Mouse (Mus musculus) layer of hippocampus, postnatal 25 days (tissue): ENCODE measurements around the gene Stx8. TPM values are rescaled to one million over a fixed set of nuclear protein-coding genes. Genes with fewer than 3 reads are reported as not detected.

Experiments
- DNase-seq, 2 experiments: peaks; one replicate each; pipeline ENCODE4 v3.0.0; 2022; ENCODE audit warnings: mixed read lengths in 2 of 2, low spot score in 1 of 2; ENCODE audit errors: extremely low spot score in 1 of 2
- total RNA-seq, 2 experiments: library from RNA; stranded (reverse); gene quantifications; 2 replicates each; pipeline ENCODE4 v1.2.3; 2021

The Stx8 gene
- total RNA-seq, 2 experiments from 2014 or later, result 34.4 to 36.5 TPM

GRCm38 (mm10) chr11:68190849-68191248 is 224.9 kb downstream of the Stx8 start:
- DNase-seq, result no peak

GRCm38 (mm10) chr11:68195168-68195567 is 229.2 kb downstream of the Stx8 start:
- no peak for DNase-seq

GRCm38 (mm10) chr11:68195693-68196176 is 229.7 kb downstream of the Stx8 start:
- no peak for DNase-seq

GRCm38 (mm10) chr11:68196566-68196965 is 230.6 kb downstream of the Stx8 start:
- DNase-seq, result no peak

DNA sequence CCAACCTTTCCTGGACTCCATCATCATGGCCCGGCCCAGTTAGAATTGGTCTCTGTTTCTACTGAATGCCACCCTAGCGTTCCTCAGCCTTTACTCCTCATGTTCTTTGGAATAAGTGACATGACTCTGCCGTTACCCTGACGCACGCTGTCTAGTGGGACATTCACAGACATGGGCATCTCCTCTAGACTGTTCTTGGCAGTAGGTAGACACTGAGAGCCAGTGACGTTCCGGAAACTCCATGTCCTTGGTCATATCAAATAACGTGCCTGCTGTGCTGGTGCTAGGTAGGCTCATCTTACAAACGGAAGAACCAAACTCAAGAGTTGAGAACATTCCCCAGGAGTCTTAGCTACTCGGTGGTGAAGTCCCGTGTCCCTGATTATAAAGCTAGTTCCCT is 231.5 kb downstream of the Stx8 start:
- no peak for DNase-seq

DNA sequence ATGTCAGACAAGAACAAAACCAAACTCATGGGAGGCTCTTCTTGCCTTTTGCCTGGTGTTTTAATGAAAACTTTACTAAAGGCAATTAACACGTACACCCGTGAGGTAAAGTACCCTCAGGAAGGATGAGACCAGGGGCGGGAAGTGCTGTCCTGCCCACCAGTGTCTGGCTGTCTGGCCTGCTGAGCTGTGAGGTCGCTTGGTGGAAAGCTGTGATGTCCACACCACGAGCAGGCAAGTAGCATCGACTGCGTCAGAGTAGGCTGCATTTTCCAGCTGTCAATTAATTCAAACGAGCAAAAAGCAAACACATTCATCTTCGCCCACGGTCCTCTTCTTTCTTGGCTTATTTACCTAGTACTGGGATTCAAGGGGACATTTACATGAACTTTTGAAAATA is 232.7 kb downstream of the Stx8 start:
- DNase-seq, result no peak

GRCm38 (mm10) chr11:68199103-68199502 is 233.1 kb downstream of the Stx8 start:
- no peak for DNase-seq

- DNase-seq, result no peak
Measured at GRCm38 (mm10) chr11:68199801-68200423, 233.9 kb downstream of the Stx8 start.

DNA sequence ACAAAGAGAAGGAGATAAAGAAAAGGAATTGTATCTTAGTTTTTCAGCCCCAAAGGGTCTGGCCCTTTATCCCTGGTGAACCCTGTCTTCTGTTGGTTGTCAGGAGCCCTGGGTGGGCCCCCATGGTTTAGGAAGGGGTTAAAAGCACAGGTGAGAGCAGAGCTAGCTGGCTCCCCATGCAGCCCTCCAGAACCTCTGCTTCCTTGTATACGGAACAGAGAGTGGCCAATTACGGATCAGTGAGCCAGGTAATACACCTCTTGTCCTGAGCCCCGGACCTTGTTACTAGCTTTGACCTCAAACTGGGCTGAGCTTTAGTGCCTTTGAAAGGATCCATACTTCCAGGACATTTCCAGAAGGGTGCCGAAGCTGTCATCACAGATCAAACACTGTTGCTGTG is 234.5 kb downstream of the Stx8 start:
- DNase-seq, result no peak

GRCm38 (mm10) chr11:68201063-68201462 is 235.1 kb downstream of the Stx8 start:
- no peak for DNase-seq

DNA sequence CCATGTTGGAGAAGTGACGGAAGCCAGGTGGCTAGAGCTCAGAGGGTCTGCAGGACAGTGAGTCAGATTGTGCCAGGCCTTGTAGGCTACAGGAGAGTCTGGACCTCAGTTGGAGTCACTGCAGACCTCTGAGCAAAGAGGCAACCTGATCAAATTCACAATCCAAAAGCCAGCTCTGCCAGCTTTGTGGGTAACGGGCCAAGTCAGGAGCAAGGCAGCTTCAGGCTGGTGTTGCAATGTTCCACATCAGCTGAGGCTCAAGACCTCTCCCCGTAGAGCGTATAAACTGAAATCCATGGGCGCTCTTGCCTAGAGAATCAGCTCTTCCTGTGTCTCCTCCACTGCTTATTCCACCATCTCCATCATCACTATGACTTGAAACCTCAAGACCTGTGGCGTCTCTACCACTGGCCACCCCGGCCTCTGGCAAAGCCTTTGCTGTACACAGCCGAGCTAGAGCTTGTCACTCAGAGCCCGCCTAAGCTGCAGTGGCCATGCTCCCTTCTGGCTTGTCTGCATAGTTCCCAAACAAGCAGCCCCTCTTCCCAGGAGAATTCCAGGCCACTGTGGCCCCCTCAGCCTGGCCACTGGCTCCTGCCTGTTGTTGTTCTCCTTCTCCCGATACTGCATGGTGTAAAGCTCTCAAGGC is 235.9 kb downstream of the Stx8 start:
- no peak for DNase-seq

- no peak for DNase-seq
Measured at GRCm38 (mm10) chr11:68202561-68202960, 236.6 kb downstream of the Stx8 start.

DNA sequence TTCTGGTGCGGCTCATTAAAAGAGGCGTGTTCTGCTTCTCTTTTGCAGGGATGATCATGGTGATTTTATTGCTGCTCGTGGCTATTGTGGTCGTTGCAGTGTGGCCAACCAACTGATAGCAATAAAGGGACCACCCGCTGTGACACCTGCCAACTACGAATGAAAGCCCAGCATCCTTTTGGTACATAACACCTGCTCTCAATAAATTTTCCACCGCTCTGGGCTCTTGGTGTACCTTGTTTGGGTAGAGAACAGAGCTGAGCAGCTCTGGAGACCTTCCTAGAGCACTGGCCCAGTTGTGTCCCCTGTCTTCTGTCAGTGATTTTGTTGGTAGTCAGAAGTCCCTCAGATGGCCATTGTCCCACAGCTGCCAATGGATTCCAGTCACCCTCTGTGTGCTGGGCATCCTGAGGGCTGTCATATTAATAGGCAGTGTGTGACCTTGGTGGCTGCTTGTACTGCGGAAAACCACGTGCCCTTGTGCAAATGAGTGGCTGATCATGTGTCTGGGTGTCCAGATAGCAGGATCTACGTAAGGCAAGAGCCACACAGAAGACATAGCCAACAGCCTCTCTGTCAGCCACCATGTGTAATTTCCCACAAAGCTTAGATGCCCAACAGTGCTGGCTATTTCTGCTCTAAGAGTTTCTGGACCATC is 237.8 kb downstream of the Stx8 start:
- DNase-seq, result no peak

GRCm38 (mm10) chr11:68204407-68204806 is 238.4 kb downstream of the Stx8 start:
- DNase-seq, result no peak

DNA sequence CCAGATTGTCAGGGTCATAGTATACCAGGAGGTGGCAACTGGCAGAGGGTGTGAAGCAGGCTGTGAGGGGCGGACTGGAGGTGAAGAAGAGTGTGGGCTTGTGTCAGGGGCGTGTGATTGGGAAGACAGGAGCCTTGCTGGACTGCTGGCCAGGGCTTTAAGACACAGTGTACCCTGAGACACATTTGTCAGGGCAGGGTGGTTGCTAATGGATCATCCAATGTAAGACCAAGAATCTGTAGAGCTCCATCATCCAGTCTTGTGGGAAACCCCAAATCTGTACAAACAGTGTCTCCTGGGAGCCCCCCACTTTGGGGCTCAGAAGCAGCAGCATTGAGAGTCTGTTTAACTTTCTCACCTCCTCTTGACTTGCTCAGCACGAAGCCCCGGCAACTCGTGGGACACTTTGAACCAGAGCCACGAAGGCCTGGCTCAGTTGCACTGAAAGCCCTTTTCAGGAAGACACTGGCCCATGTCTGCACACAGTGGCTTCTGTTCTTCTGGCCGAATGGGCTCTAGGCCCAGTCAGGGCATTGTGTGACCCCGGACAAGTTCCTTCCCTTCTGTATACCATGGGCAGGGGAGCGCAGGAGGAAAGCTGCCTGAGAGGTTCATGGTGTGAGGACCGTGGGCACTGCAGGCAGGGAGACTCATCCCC is 239.7 kb downstream of the Stx8 start:
- no peak for DNase-seq

- no peak for DNase-seq
Measured at GRCm38 (mm10) chr11:68208023-68208422, 242.0 kb downstream of the Stx8 start.

DNA sequence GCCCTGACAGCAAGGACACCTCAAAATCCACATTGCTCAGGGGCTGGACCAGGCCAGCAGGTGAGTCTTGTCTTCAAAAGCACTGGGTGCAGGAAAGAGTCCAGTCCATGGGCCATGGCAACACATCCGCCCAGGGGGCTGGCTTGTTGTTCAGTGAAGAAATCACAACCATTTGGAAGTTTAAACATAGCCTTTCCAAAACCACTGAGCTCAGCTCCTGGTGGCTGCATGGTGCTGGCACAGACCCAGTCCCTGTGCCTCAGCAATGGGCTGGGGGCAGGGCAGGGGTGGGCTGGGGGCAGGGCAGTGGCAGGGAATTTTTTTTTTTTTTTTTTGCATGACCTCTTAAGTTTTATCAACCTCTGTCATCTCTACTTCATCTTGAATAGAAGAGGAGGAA is 242.6 kb downstream of the Stx8 start:
- DNase-seq, result no peak

- DNase-seq, result no peak
Measured at GRCm38 (mm10) chr11:68209506-68209905, 243.5 kb downstream of the Stx8 start.

DNA sequence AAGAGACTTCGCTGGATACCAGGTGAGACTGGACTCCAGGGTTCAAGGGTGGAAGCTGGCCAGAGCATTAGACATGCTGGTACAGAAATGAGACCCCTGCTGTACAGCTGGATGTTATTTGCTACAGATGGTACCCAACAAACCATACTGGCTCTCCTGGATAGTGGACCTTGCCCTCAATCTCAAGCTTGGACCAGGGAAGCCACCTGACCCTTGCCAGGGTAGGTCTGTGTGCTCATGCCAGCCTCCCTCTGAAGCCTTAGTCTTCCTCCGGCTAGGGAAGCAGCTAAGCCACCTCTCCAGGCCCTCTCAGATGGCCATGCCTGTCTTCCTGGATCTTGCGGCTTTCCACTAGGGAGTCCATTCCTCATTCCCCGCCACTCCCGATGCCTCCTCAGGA is 244.7 kb downstream of the Stx8 start:
- DNase-seq, result no peak

GRCm38 (mm10) chr11:68211924-68212578 is 246.1 kb downstream of the Stx8 start:
- peak in 1 of 2 experiments; percentile 49 for DNase-seq

GRCm38 (mm10) chr11:68213896-68214295 is 247.9 kb downstream of the Stx8 start:
- DNase-seq, result no peak
